Mouse (Mus musculus) CD4-positive, CD25-positive, alpha-beta regulatory T cell, adult 2 months (primary cell): ENCODE results near the gene Ctdsp1.

Source experiments
- DNase-seq: peaks from one replicate; pipeline ENCODE4 v3.0.0-alpha.2; 2012; ENCODE audit warnings: low read depth, low spot score

Gene Ctdsp1

GRCm38 (mm10) chr1:74444538-74444937 is 53.2 kb downstream of the Ctdsp1 start:
- no peak for DNase-seq
